Mouse (Mus musculus) retina, postnatal 1 day (tissue): ENCODE measurements around the gene Rab6b.

Source experiments
- DNase-seq: peaks from one replicate; pipeline ENCODE4 v3.0.0-alpha.2; 2012

Gene Rab6b

GRCm38 (mm10) chr9:103108341-103108798 is 3.2 kb upstream of the Rab6b start:
- peak; percentile 80 for DNase-seq

DNA sequence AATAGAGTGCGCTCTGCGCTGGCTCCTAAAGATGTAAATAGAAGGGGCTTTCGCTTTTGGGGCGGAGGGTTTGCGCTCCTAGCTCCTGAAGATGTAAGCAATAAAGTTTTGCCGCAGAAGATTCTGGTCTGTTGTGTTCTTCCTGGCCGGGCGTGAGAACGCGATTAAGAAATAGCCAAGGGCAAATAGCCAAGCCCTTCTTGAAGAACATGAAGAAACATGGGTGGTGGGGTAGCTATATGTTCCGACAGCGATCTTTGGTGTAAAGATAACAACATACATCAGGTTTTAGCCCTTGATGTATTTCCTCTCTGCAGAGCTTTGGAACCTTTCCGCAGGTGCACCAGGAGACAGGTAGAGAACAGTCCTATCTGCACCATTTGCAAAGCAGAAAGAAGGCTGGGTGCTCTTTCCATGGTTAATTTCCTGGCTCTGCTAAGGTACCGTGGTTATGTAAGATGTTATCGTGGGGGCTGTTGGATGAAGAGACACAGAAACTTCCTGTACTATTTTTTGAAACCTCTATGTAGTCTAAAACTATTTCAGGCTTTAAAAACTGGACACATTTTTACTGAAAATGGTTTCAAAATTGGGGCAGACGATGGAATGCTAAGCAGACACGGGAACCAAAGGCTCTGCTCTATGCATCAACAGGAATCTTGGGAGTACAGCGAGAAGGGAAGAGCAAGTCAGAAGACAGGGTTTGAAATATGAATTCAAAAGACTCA is 2.5 kb upstream of the Rab6b start:
- peak; percentile 62 for DNase-seq

DNA sequence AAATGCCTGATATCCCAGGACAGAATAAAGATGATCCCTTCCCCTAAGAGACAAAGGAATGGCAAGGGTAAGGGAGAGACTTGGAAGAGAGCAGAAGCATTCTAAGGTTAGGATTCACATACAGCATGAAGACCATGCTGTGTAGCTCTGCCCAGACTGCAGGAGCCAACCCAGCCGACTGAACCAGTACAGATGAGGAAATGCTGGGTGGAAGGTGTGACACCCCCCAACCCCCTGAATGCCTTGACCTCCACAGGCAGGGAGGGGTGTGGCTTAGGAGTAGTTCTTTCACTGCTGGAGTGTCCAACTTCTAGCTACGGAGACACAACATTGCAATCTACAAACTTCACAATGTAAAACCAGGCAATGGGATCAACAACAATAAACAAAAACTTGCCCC is 1.7 kb upstream of the Rab6b start:
- no peak for DNase-seq

GRCm38 (mm10) chr9:103110727-103111501 is 673 bp upstream of the Rab6b start:
- no peak for DNase-seq

GRCm38 (mm10) chr9:103112471-103113271 is 1.1 kb downstream of the Rab6b start:
- DNase-seq: peak; percentile 62

DNA sequence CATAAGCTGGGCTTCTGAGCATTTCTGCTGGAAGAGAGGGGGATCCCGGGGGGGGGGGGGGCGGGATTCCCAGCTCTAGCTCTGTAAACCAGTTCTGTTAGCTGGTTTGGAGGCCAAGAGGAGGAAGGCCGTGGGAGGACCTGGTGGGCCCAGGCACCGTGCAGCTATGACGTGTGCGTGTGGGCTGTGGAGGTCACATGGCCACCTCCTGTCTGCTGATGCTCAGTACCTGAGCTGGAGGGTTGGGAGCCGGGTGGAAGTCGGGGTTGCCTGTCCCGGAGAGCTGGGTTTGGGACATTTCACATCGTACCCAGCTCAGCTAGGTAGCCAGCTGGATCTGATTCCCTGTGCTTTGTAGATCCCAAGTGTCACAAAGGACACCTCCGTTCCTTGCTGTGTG is 1.8 kb downstream of the Rab6b start:
- DNase-seq: no peak

GRCm38 (mm10) chr9:103114326-103114725 is 2.7 kb downstream of the Rab6b start:
- DNase-seq: no peak

- no peak for DNase-seq
These were observed 3.3 kb downstream of the Rab6b start for GRCm38 (mm10) chr9:103114901-103115300.

DNA sequence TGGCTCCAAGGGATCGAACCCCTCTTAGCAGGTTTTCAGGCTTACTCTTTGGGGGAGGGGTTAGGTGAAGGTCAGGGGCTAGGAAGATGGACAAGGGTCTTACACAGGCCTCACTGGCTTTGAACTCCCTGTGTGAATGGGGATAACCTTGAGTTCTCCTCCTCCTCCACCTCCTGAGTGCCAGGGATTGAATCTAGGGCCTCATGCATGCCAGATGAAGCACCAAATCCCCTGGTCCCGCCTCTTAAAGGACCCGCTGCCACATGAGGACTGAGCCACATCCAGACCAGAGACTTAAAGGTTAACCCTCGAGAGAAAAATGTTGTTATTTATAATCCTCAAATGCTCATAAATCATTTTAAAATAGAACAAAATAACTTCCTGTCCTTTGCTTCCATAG is 5.4 kb downstream of the Rab6b start:
- DNase-seq: no peak

DNA sequence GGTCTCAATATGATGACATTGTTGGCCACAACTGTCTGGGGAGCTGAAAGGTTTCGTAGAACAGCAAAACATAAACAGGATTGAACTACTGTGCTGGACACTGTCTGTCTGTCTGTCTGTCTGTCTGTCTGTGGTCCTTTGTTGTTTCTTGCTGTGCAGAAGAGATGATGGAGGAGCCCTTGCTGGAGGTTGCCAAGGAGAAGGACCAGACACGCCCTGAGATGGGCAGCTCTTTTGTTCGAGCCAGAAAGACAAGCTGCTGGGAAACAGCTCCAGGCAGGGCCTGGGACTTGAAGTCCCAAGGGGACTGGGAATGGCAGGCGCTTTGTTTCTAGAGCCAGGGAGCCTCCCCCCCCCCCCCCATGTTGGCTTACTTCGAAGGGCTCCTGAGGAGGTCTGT is 5.9 kb downstream of the Rab6b start:
- DNase-seq: no peak

- no peak for DNase-seq
These were observed 6.4 kb downstream of the Rab6b start for GRCm38 (mm10) chr9:103117951-103118350.

DNA sequence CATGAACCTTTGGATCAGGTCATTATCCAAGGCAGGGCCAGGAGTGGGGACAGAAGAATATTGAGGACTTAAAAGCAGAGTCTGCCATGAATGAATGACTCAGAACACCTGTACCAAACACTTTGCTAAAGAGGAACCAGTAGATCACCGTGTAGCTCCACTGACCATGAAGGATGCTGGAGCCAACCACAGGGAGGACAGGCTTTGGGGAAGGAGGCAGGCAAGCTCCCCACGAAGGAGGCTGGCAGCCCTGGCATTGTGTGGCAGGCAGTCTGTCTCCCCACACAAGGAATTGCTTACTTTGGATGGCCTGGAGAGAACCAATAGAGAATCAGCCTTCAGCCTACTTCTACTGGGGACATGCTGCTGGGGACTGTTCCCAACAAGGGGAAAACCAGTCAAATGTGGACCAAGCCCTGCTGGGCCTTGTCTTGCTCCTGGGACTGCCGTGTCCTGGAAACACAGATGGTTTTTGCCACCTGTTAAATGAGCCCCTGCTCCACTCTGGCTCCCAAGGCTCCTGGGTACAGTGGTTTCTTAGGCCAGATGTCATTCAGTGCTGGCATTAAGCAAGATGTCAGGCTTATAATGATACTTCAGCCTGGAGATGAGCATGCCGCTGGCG is 7.2 kb downstream of the Rab6b start:
- no peak for DNase-seq

DNA sequence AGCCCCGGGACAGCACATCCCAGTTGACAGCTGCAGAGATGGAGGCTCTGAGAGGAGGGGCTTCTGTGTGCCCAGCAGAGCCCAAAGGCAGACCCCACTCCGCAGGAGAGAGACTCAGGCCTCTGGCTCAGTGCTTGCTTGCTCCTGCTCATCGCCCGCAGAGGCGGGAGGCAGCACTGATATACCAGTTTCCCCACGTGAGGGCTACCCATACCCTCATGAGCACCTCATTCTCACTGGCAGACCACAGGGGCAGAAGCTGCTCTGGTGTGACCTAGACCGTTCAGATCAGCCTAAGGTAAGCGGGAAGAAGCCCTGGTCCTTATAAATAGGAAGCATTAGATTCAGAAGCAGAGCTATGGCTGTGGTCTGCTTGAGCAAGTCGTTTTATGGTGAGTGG is 8.2 kb downstream of the Rab6b start:
- DNase-seq: no peak

- DNase-seq: peak; percentile 39
These were observed 8.6 kb downstream of the Rab6b start for GRCm38 (mm10) chr9:103120231-103120630.

DNA sequence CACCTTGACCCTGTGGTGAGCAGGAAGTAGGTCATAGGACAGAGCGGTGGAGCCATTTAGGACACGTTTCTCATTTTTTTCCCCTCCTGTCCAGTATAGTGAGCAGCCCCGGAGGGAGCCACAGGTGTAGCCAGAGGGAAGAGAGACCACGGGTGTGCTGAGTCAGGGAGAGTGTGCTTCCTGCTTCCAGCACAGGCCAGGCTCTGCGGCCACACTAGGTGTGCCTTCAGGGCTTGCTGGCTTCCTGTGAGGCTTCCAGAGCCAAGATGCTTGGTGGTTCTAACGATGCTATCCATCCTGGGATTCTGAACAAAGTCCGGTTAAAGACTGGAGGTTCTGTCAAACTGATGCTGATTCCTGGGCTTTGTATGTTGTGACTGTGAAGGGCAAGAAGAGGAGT is 10.0 kb downstream of the Rab6b start:
- DNase-seq: no peak

DNA sequence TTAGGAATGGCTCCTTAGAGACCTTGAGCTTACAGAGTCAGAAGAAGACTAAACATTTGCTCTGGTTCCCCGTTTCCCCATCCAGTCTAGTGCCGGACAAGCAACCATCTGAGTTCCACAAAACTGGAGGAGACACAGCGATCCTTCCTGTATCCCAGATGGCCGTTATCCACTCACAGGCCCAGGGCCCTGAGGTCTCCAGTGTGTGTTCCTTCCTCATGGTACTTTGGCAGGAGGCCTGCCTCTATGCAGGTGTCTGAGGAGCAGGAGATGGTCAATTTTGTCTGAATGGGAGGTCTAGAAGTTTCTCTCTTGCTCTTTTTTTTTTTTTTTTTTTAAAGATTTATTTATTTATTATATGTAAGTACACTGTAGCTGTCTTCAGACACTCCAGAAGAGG is 13.2 kb downstream of the Rab6b start:
- DNase-seq: no peak

DNA sequence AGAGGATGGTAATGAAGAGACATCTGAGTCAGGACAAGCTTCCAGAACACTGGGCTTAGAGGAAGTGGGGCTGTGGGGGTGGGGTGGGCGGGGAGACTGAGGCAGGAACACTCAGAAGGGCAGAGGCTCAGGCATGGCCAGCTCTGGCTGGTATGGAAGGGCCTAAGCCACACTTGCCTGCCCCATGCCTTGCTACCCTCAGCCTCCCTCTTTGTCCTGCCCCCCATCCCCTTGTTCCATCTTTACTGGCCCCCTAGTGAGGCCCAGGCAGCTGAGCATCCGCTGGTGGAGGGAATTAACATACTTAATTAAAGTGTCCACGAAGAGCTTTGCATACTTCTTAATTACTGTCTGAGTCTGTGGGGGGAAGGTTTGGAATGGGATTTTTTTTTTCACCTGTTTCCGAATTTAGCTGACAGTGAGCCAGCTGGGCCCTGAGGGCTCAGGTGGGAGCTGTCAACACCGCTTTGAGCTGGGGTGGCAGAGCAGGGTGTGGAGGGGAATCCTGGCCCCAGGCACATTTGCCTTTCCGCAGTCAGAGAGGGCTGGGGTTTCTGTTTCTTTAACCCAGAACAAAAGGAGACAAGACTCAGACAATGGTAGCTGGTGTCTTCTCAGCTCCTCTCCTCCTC is 22.0 kb downstream of the Rab6b start:
- peak; percentile 72 for DNase-seq

- DNase-seq: no peak
These were observed 23.0 kb downstream of the Rab6b start for GRCm38 (mm10) chr9:103134450-103135030.

GRCm38 (mm10) chr9:103139481-103139880 is 27.9 kb downstream of the Rab6b start:
- DNase-seq: no peak

DNA sequence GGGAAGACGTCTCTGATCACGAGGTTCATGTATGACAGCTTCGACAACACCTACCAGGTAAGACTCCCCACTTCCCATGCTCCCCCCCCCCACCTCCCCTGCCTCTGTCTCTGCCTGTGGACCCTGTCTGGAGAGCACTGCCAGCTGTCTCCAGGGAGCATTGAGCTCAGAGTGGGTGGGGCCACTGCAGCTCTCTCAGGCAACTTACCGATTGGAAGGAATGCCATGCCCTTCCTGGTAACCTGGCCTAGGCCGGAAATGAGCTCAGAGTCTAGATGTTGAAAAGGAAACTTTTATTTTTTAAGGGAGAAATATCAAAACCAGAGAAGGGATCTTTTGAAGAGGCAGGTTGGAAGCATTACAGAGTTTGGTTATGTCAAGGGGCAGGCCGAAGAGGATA is 28.8 kb downstream of the Rab6b start:
- DNase-seq: no peak

DNA sequence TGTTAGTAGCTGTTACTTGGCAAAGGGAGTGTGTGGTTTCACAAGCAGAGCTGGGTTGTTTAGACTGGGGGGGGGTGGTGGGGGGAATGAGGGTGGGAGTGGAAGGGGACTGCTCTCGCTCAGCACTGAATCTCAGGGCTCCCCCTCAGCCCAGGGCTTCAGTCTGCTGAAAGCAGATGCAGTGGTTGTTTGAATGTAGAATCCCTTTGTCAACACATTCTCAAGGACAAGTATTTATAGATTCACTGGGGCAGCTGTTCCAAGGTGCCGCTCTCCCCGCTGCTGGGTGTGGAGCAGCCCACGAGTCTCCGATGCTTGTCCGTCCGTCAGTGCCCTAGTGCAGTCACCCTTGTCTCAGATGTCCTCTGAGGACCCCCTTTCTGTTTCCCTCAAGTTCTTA is 29.7 kb downstream of the Rab6b start:
- DNase-seq: no peak

DNA sequence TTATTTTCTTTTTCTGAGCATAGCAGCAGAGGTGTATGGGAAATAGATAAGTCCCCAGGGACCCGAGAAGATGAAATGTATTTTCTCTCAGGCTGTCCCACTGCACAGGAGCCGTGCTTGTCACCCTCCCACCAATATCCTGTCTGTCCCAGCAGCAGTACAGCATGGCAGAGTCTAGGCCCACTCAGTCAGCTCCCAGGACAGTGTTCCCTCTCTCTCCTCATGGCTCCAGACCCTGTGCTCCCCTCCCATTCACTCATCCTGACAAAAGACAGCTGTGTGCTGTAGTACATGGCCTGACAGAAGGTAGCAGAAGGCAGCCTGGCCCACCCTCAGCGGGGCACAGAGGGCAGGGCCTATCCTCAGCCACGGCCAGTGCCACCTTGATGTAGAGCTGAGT is 32.3 kb downstream of the Rab6b start:
- no peak for DNase-seq
